Mouse (Mus musculus): ENCODE results near the gene Bmpr2.

DNA sequence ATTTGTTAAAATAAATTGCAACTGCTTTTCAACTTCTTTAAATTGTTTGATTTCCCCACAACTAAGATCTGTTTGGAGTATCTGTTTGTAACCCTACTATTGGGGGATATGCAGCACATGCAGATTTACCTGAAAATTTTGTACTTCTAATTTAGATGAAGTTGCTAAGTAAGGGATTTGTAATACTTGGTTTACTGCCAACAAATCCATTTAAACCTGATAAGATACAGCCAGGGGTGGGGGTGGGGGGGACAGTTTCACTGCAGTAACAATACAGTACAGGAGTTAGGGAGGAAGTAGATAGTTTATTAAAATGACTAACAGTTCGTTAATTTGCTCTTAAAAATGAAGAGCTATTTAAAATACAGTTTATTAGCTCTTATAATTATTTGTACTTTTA, 98.9 kb downstream of the Bmpr2 start:
- TF ChIP-seq POLR2A (IDR thresholded peaks at IDR 0.05; ENCODE audit: borderline replicate concordance, control insufficient read depth, low read depth, low read length) (no peak), CTCF (IDR thresholded peaks at IDR 0.05; ENCODE audit: control insufficient read depth, insufficient read depth, low read length) (no peak)
